Mouse (Mus musculus) limb, embryonic 13.5 days (tissue): ENCODE data around the gene Pik3c2b. TPM values are rescaled to one million over a fixed set of nuclear protein-coding genes. Genes with fewer than 3 reads are reported as not detected.
A peak's percentile ranks its signal among the peaks of the same experiment; 100 is the strongest.
"Not testable (repeated sequence)": the region's sequence is repeated elsewhere in the genome, so short reads cannot be mapped to it uniquely, and the experiment has no call there.

Experiments used
- ATAC-seq: fragments of 200-750 bp; cut with Nextera tagmentation; 2 replicates; pipeline ENCODE4 v1.8.0; 2017; ENCODE audit warnings: low read depth, moderate number of reproducible peaks, moderate TSS enrichment; ENCODE audit not compliant: low FRiP score
- H3K27ac ChIP-seq: fragments of 300-500 bp; sonication (generic); 2 replicates; pipeline ENCODE4 v1.5.1; 2015; ENCODE audit warnings: inconsistent platforms, mild to moderate bottlenecking, moderate library complexity
- H3K27me3 ChIP-seq: fragments of 300-500 bp; sonication (generic); 2 replicates; pipeline ENCODE4 v1.6.1; 2015; ENCODE audit warnings: mild to moderate bottlenecking, inconsistent platforms
- H3K36me3 ChIP-seq: fragments of 300-500 bp; sonication (generic); 2 replicates; pipeline ENCODE4 v1.6.1; 2015; ENCODE audit warnings: inconsistent platforms, mild to moderate bottlenecking, moderate library complexity
- H3K4me1 ChIP-seq: fragments of 300-500 bp; sonication (generic); 2 replicates; pipeline ENCODE4 v1.6.1; 2015; ENCODE audit warnings: inconsistent platforms
- H3K4me2 ChIP-seq: fragments of 300-500 bp; sonication (generic); replicated peaks from 2 replicates; pipeline ENCODE4 v1.6.1; 2015; ENCODE audit warnings: inconsistent platforms, mild to moderate bottlenecking, moderate library complexity
- H3K4me3 ChIP-seq: fragments of 300-500 bp; sonication (generic); 2 replicates; pipeline ENCODE4 v1.5.1; 2015; ENCODE audit warnings: moderate library complexity, mild to moderate bottlenecking, inconsistent platforms
- H3K9ac ChIP-seq: fragments of 300-500 bp; sonication (generic); 2 replicates; pipeline ENCODE4 v1.6.1; 2015; ENCODE audit warnings: mild to moderate bottlenecking, inconsistent platforms
- H3K9me3 ChIP-seq: fragments of 300-500 bp; sonication (generic); 2 replicates; pipeline ENCODE4 v1.6.1; 2016; ENCODE audit warnings: inconsistent platforms
- WGBS: fragments of 180-500 bp; shearing (Covaris S2); methylation state at CpG from one replicate; pipeline ENCODE4 v1.1.7; 2015; 5-methylcytosine and 5-hydroxymethylcytosine counted together
- polyA plus RNA-seq: library from polyadenylated mRNA; unstranded; fragments of >200 nt; fragmentation: Nextera tagmentation; extraction: Ambion mirVana; gene quantifications from 2 replicates; pipeline ENCODE4 v1.2.1, GENCODE M21; 2015

Pik3c2b gene
- polyA plus RNA-seq, 1 experiment from 2014 or later, result 7.1 TPM

DNA sequence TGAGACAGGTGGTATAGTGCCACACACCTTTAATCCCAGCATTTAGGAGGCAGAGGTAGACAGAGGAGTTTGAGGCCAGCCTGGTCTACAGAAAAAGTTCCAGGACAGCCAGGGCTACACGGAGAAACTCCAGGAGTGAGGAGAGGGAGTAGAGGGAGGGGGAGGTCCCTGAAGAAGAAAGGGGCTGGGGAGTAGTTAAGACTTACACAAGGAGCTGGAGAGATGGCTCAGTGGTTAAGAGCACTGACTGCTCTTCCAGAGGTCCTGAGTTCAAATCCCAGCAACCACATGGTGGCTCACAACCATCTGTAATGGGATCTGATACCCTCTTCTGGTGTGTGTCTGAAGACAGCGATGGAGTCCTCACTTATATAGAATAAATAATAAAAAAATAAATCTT lies 23.5 kb upstream of the Pik3c2b start:
- not testable (repeated sequence) for H3K9ac ChIP-seq, ATAC-seq, H3K9me3 ChIP-seq, H3K4me2 ChIP-seq, H3K4me3 ChIP-seq, H3K27me3 ChIP-seq, H3K27ac ChIP-seq
- Histone ChIP-seq H3K4me1 (peaks cover 11% of the 10 kb centered on the region), H3K36me3 (peaks cover 19% of the 10 kb centered on the region)
- 94% methylated on average over 2 of the region's 2 CpGs for WGBS

DNA sequence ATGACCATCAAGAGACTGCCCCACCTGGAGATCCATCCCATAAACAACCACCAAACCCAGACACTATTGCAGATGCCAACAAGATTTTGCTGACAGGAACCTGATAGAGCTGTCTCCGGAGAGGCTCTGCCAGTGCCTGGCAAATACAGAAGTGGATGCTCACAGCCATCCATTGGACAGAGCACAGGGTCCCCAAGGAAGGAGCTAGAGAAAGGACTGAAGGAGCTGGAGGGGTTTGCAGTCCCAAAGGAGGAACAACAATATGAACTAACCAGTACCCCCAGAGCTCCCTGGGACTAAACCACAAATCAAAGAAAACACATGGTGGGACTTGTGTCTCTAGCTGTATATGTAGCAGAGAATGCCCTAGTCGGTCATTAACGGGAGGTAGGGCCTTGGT lies 21.7 kb upstream of the Pik3c2b start:
- H3K4me1 ChIP-seq, result peaks cover 11% of the 10 kb centered on the region
- H3K4me3 ChIP-seq, result peak overlapping the region; percentile 88
- peak overlapping the region; percentile 75 for H3K4me2 ChIP-seq
- H3K9ac ChIP-seq, H3K27me3 ChIP-seq, ATAC-seq, H3K36me3 ChIP-seq, H3K9me3 ChIP-seq, H3K27ac ChIP-seq: not testable (repeated sequence)
- 91% methylated on average over 3 of the region's 3 CpGs for WGBS

DNA sequence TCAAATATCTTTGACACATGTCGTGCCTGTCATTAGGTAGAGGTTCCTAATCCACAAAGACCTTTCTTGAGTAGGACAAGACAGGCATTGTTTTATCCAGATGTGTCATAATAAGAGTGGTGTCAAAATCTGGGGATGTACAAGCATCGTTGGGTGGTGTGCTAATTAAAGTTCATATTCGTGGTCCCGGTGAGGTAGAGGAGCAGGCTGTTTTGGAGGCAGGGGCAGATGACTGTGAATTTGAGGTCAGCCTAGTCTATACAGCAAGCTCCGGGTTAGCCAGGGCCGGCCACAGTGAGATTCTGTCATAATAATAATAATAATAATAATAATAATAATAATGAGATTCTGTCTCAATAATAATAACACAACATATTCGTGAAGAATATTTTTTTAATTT lies 21.0 kb upstream of the Pik3c2b start:
- Histone ChIP-seq H3K27me3 (no peaks in the 10 kb centered on the region), H3K4me1 (peaks cover 11% of the 10 kb centered on the region), H3K27ac (no peak overlapping the region), H3K4me2 (peak overlapping the region; percentile 75), H3K4me3 (peak overlapping the region; percentile 88), H3K36me3 (peaks cover 3% of the 10 kb centered on the region; the same call in 1 of the 2 replicates), H3K9ac (peak overlapping the region; percentile 94), H3K9me3 (no peaks in the 10 kb centered on the region)
- 38% methylated on average over 7 of the region's 7 CpGs for WGBS
- no peak for ATAC-seq

DNA sequence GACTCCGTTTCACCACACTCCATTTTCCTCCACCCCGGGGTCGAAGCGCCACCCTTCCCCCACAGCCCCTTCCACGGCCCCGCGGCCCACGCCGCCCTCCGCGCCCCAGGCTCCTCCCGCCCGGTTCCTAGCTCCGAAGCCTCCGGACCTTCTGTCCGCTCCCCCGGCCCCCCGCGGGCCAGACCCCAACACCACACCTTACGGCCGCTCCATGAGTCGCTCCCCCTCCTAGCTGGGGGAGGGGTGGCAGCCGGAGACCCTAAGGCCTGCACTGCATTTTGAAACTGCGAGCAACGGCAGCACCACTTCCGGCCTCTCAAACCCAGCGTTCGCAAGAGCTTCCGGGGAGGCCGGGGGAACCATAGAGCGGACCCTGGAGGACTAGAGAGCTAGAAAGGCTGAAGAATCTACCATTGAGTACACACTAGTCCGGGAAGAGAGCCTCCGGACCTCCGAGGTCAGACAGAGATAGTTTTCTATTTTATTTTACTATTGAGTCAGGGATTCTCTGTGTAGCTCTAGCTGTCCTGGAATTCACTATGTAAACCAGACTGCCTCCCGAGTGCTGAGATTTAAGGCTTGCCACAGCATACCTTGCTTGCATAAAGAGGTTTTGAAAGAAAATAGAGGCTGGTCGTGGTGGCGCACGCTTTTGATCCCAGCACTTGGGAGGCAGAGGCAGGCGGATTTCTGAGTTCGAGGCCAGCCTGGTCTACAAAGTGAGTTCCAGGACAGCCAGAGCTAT lies 20.2 kb upstream of the Pik3c2b start:
- H3K36me3 ChIP-seq, result peaks cover 3% of the 10 kb centered on the region; the same call in 1 of the 2 replicates
- peaks cover 11% of the 10 kb centered on the region for H3K4me1 ChIP-seq
- H3K4me2 ChIP-seq, result peak overlapping the region; percentile 75
- H3K27ac ChIP-seq, result peak overlapping the region; percentile 87
- ATAC-seq, result peak; percentile 95
- no peaks in the 10 kb centered on the region for H3K9me3 ChIP-seq
- WGBS, result 1% methylated on average over 40 of the region's 40 CpGs
- no peaks in the 10 kb centered on the region for H3K27me3 ChIP-seq
- H3K4me3 ChIP-seq, result peak overlapping the region; percentile 88
- H3K9ac ChIP-seq, result peak overlapping the region; percentile 94

DNA sequence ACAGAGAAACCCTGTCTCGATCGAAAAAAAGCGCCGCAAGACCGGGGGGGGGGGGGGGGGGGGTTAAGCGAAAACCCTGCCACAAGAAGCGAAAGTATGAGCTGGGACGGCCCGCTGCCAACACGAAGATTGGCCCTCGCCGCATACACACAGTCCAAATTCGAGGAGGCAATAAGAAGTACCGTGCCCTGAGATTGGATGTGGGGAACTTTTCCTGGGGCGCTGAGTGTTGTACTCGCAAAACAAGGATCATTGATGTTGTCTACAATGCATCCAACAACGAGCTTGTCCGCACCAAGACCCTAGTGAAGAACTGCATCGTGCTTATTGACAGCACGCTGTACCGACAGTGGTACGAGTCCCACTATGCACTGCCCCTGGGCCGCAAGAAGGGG lies 19.7 kb upstream of the Pik3c2b start:
- Histone ChIP-seq H3K4me2 (peak overlapping the region; percentile 75), H3K9ac (peak overlapping the region; percentile 94; the same call in 1 of the 2 replicates), H3K4me3 (peak overlapping the region; percentile 88)
- H3K9me3 ChIP-seq, ATAC-seq, H3K27ac ChIP-seq, H3K36me3 ChIP-seq, H3K4me1 ChIP-seq, H3K27me3 ChIP-seq: not testable (repeated sequence)
- 38% methylated on average over 21 of the region's 23 CpGs for WGBS

DNA sequence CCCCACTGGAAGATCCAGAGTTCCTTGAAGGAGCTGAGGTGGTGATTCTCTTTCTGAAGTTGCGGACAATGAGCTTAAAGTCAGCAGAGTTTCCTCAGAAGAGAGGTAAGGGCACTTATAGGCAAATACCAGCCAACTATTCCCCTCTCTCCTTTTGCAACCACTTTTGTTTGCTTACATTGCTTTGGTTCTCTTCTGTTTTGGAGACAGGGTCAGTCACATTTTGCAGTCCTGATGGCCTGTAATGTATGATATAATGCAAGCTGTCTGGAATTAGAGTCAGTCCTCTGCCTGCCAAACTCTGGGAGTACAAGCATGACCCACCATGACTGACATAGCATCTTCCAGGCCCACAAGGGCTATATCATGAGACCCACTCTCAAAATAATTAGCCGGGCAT lies 18.3 kb upstream of the Pik3c2b start:
- Histone ChIP-seq H3K27ac (no peak overlapping the region), H3K4me3 (no peak overlapping the region), H3K9me3 (no peaks in the 10 kb centered on the region), H3K9ac (no peak overlapping the region), H3K36me3 (no peaks in the 10 kb centered on the region), H3K4me1 (peaks cover 8% of the 10 kb centered on the region), H3K27me3 (no peaks in the 10 kb centered on the region), H3K4me2 (no peak overlapping the region)
- no peak for ATAC-seq
- 96% methylated on average over 2 of the region's 2 CpGs for WGBS

DNA sequence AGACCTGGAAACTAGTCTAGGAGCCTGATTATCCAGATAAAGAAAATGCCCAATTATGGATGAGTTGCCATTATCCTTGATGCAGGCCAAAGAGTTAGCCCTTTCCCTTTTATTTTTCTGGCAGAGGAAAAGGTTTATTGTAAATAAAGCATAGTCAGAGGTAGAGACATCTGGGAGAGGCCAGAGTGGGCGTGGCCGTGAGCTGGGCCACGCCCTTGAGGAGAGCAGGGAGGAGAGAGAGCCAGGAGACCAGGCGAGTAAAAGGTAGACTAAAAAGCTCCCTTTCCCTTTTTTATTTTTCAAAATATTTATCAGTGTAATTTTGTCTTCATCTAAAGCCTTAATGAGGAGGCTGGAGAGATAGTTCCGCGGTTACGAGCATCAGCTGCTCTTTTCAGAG lies 17.5 kb upstream of the Pik3c2b start:
- no peaks in the 10 kb centered on the region for H3K9me3 ChIP-seq
- no peak overlapping the region for H3K4me2 ChIP-seq
- 37% methylated on average over 7 of the region's 7 CpGs for WGBS
- H3K36me3 ChIP-seq, result no peaks in the 10 kb centered on the region
- H3K4me1 ChIP-seq, result peaks cover 12% of the 10 kb centered on the region
- H3K9ac ChIP-seq, result no peak overlapping the region
- H3K27me3 ChIP-seq, result no peaks in the 10 kb centered on the region
- no peak for ATAC-seq
- no peak overlapping the region for H3K27ac ChIP-seq
- H3K4me3 ChIP-seq, result no peak overlapping the region

DNA sequence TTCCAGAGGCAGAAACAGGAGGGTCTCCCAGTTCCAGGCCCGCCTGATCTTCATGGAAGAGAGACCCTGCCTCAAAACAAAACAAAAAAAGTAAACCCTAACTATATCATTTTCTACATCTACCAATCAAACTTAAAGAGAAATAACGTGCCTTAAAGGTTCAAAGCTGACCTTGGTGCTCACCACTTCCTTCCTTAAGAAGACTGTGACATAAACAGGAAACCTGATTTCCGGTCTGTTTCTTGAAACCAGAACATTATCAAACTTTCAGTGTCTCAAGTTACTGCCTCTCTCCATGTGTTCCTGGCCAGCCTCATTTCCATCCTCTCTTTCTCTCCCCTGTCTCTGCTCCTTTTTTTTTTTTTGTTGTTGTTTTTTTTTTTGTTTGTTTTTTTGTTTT lies 15.7 kb upstream of the Pik3c2b start:
- Histone ChIP-seq H3K4me3 (no peak overlapping the region), H3K27me3 (no peaks in the 10 kb centered on the region), H3K4me1 (peaks cover 9% of the 10 kb centered on the region), H3K36me3 (no peaks in the 10 kb centered on the region), H3K4me2 (no peak overlapping the region), H3K27ac (no peak overlapping the region), H3K9me3 (no peaks in the 10 kb centered on the region), H3K9ac (no peak overlapping the region)
- no peak for ATAC-seq
- WGBS, result 69% methylated on average over 3 of the region's 3 CpGs

DNA sequence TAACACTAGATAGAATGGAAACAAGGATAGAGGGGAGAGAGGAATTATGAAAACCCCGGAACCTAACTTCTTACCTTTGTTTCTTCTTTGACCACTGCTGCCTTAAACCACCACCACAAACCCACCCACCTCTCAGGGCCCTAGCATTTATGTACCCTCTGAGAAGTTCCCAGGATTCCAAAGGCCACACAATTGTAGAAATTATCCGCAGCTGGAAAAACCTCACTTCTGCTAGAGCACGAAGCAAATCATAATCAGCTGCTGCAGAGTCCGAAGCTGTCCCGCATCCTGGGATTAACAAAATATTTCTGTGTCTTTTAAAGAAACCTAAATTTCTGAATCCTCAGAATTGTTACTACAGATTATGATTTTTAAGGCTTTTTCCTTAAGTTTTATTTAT lies 15.0 kb upstream of the Pik3c2b start, which contains the start of gene Mdm4:
Gene Mdm4 (minus strand): TSS at position 101 of the 400 bp plus-strand sequence.
- Histone ChIP-seq H3K36me3 (no peaks in the 10 kb centered on the region), H3K4me1 (peaks cover 9% of the 10 kb centered on the region), H3K9me3 (no peaks in the 10 kb centered on the region), H3K9ac (no peak within 1 kb of the TSS), H3K4me2 (no peak within 1 kb of the TSS), H3K4me3 (no peak within 1 kb of the TSS), H3K27ac (no peak within 1 kb of the TSS), H3K27me3 (no peaks in the 10 kb centered on the region)
- WGBS, result 92% methylated on average over 5 of the region's 5 CpGs
- no peak for ATAC-seq

DNA sequence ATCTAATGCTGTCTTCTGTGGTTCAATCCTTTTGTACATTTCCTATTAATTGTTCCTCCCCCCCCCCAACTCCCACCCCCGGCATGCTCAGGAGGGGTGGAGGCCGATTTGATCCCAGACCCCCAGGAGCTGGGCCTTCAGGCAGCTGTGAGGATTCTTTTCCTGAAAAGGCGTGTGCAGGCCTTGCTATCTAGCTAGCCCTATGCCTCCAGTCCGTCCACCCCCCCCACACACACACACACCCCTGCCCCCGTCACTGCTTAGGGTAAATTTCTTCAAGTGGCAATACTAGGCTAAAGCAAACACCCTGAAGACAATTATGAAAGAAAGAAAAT lies 12.5 kb upstream of the Pik3c2b start:
- Histone ChIP-seq H3K9ac (peak overlapping the region; percentile 62), H3K4me3 (peak overlapping the region; percentile 57), H3K4me2 (peak overlapping the region; percentile 65), H3K4me1 (peaks cover 9% of the 10 kb centered on the region), H3K27me3 (no peaks in the 10 kb centered on the region), H3K9me3 (no peaks in the 10 kb centered on the region), H3K27ac (peak overlapping the region; percentile 52; the same call in 1 of the 2 replicates), H3K36me3 (no peaks in the 10 kb centered on the region)
- no peak for ATAC-seq
- 14% methylated on average over 5 of the region's 5 CpGs for WGBS

DNA sequence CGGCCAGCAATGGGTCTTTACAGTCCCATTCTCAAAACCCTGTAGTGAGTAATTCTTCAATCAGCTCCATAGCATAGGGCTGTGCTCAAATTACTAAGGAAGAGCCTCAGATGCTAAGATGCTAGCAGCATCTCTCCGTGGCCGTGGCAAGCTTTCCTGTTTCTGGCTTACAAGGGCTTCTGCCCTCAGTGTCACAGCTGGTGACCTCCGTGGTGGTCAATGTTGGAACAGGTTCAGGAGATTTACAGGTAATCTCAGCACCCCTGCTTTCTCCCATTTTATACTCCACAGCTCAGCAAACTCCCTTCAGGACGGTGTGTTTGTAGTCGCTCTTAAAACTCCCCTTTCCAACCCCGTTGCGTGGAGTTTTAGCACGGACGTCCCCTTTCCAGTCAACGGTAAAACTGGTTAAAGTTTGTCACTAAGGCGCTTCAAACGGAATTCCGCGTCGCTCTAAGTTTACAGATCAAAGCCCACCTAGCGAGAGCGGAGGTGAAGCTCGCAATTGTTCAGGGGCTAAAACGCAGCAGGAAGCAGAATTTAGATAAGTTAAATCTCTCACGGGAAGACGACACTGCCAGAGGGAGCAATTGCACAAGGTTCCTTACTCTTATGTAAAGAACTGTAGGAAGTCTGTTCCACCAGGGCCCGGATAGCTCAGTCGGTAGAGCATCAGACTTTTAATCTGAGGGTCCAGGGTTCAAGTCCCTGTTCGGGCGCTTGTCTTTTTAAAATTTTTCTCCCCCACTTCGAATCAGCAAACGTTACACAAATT lies 12.0 kb upstream of the Pik3c2b start:
- peak; percentile 86 for ATAC-seq
- Histone ChIP-seq H3K36me3 (no peaks in the 10 kb centered on the region), H3K27ac (peak overlapping the region; percentile 52; the same call in 1 of the 2 replicates), H3K4me1 (peaks cover 9% of the 10 kb centered on the region), H3K4me2 (peak overlapping the region; percentile 65), H3K9me3 (no peaks in the 10 kb centered on the region), H3K27me3 (no peaks in the 10 kb centered on the region), H3K4me3 (peak overlapping the region; percentile 57), H3K9ac (peak overlapping the region; percentile 62)
- 1% methylated on average over 28 of the region's 28 CpGs for WGBS

DNA sequence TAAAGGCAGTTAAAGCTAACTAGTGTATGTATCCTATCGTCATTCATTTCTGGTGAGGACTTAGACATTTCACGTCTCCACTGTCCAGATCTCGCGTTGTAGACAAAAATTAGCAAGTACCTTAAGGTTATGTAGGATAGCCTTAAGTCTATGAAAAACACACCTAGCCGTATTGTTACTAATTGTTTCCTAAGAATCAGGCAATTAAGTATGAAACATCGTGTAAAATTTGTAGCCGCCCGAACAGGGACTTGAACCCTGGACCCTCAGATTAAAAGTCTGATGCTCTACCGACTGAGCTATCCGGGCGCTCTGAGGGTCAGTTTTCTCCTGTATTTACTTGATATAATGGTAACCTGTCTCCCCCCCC lies 11.4 kb upstream of the Pik3c2b start:
- peaks cover 9% of the 10 kb centered on the region for H3K4me1 ChIP-seq
- ATAC-seq, result peak; percentile 60
- peak overlapping the region; percentile 65 for H3K4me2 ChIP-seq
- H3K36me3 ChIP-seq, result no peaks in the 10 kb centered on the region
- H3K9ac ChIP-seq, result no peak overlapping the region
- no peaks in the 10 kb centered on the region for H3K9me3 ChIP-seq
- H3K27me3 ChIP-seq, result no peaks in the 10 kb centered on the region
- H3K27ac ChIP-seq, result peak overlapping the region; percentile 15; the same call in 1 of the 2 replicates
- peak overlapping the region; percentile 57 for H3K4me3 ChIP-seq
- WGBS, result 5% methylated on average over 11 of the region's 11 CpGs
